Mouse (Mus musculus) forebrain, embryonic 14.5 days (tissue): ENCODE data around the gene Ptprn2. TPM values are rescaled to one million over a fixed set of nuclear protein-coding genes. Genes with fewer than 3 reads are reported as not detected.

Experiments
- ATAC-seq: fragments of 200-750 bp; cut with Nextera tagmentation; 2 replicates; pipeline ENCODE4 v1.8.0; 2017; ENCODE audit warnings: mild to moderate bottlenecking, moderate library complexity
- DNase-seq: peaks from one replicate; pipeline ENCODE4 v3.0.0-alpha.2; 2015; ENCODE audit warnings: low spot score
- H3K27ac ChIP-seq: fragments of 300-500 bp; sonication (generic); 2 replicates; pipeline ENCODE4 v1.5.1; 2014; ENCODE audit warnings: low read depth, mild to moderate bottlenecking, control low read depth, low read length, moderate library complexity
- H3K27me3 ChIP-seq: fragments of 300-500 bp; sonication (generic); replicated peaks from 2 replicates; pipeline ENCODE4 v1.6.1; 2014; ENCODE audit warnings: low read length, control low read depth, mixed read lengths; ENCODE audit not compliant: control insufficient read depth, insufficient read depth
- H3K36me3 ChIP-seq: fragments of 300-500 bp; sonication (generic); 2 replicates; pipeline ENCODE4 v1.6.1; 2014; ENCODE audit warnings: low read length, control low read depth; ENCODE audit not compliant: control insufficient read depth, insufficient read depth
- H3K4me1 ChIP-seq: fragments of 300-500 bp; sonication (generic); 2 replicates; pipeline ENCODE4 v1.6.1; 2014; ENCODE audit warnings: antibody characterized with exemption, low read length, control low read depth; ENCODE audit not compliant: control insufficient read depth, insufficient read depth
- H3K4me2 ChIP-seq: fragments of 300-500 bp; sonication (generic); 2 replicates; pipeline ENCODE4 v1.6.1; 2014; ENCODE audit warnings: mild to moderate bottlenecking, control low read depth, low read length
- H3K4me3 ChIP-seq: fragments of 300-500 bp; sonication (generic); 2 replicates; pipeline ENCODE4 v1.5.1; 2014; ENCODE audit warnings: low read depth, low read length, control low read depth
- H3K9ac ChIP-seq: fragments of 300-500 bp; sonication (generic); 2 replicates; pipeline ENCODE4 v1.6.1; 2014; ENCODE audit warnings: mild to moderate bottlenecking, low read length, control low read depth, moderate library complexity
- H3K9me3 ChIP-seq: fragments of 300-500 bp; sonication (generic); replicated peaks from 2 replicates; pipeline ENCODE4 v1.6.1; 2016; ENCODE audit warnings: low read length, control low read depth, mixed read lengths; ENCODE audit not compliant: control insufficient read depth
- WGBS: fragments of 180-500 bp; shearing (Covaris S2); extraction: QIAGEN DNeasy Blood & Tissue Kit; methylation state at CpG from one replicate; pipeline ENCODE4 v1.1.7; 2014; 5-methylcytosine and 5-hydroxymethylcytosine counted together
- polyA plus RNA-seq: library from polyadenylated mRNA; unstranded; fragments of >200 nt; fragmentation: Nextera tagmentation; extraction: Ambion mirVana; gene quantifications from 2 replicates; pipeline ENCODE4 v1.2.1, GENCODE M21; 2014

The Ptprn2 gene
- polyA plus RNA-seq, 1 experiment from 2014 or later: 4.1 TPM

GRCm38 (mm10) chr12:117172885-117173529, 687.5 kb downstream of the Ptprn2 start:
- Histone ChIP-seq H3K36me3 (peaks cover 3% of the 10 kb centered on the region; the same call in 1 of the 2 replicates), H3K9ac (peak overlapping the region; percentile 40), H3K9me3 (no peaks in the 10 kb centered on the region), H3K27ac (peak overlapping the region; percentile 81), H3K4me2 (peak overlapping the region; percentile 25; the same call in 1 of the 2 replicates), H3K4me3 (no peak overlapping the region), H3K4me1 (peaks cover 59% of the 10 kb centered on the region), H3K27me3 (no peaks in the 10 kb centered on the region; the same call in 1 of the 2 replicates)
- ATAC-seq (peak; percentile 76), DNase-seq (peak; percentile 70)
- WGBS: 3% methylated on average over 11 of the region's 11 CpGs

GRCm38 (mm10) chr12:117174189-117174588, 688.7 kb downstream of the Ptprn2 start:
- Histone ChIP-seq H3K4me2 (no peak overlapping the region), H3K27me3 (0 out of 2 replicates have a peak, but pooled peaks cover 2% of the 10 kb centered on the region), H3K4me1 (peaks cover 55% of the 10 kb centered on the region), H3K27ac (peak overlapping the region; percentile 93), H3K9ac (no peak overlapping the region), H3K36me3 (0 out of 2 replicates have a peak, but pooled peaks cover 3% of the 10 kb centered on the region), H3K9me3 (no peaks in the 10 kb centered on the region), H3K4me3 (no peak overlapping the region)
- DNase-seq (no peak), ATAC-seq (no peak)
- WGBS: 29% methylated on average over 3 of the region's 3 CpGs

- WGBS: 73% methylated on average over 15 of the region's 15 CpGs
- Histone ChIP-seq H3K27me3 (0 out of 2 replicates have a peak, but pooled peaks cover 2% of the 10 kb centered on the region), H3K4me1 (peaks cover 46% of the 10 kb centered on the region), H3K4me2 (no peak overlapping the region), H3K27ac (peak overlapping the region; percentile 93), H3K36me3 (0 out of 2 replicates have a peak, but pooled peaks cover 3% of the 10 kb centered on the region), H3K4me3 (no peak overlapping the region), H3K9me3 (no peaks in the 10 kb centered on the region), H3K9ac (peak overlapping the region; percentile 29; the same call in 1 of the 2 replicates)
- no peak for DNase-seq
- no peak for ATAC-seq
These were observed 689.7 kb downstream of the Ptprn2 start for GRCm38 (mm10) chr12:117175072-117175681.

- Histone ChIP-seq H3K4me1 (peaks cover 46% of the 10 kb centered on the region), H3K27ac (peak overlapping the region; percentile 93), H3K27me3 (0 out of 2 replicates have a peak, but pooled peaks cover 2% of the 10 kb centered on the region), H3K4me2 (peak overlapping the region; percentile 19; the same call in 1 of the 2 replicates), H3K4me3 (no peak overlapping the region), H3K9me3 (no peaks in the 10 kb centered on the region), H3K9ac (peak overlapping the region; percentile 47), H3K36me3 (no peaks in the 10 kb centered on the region)
- ATAC-seq: peak; percentile 24
- WGBS: 7% methylated on average over 13 of the region's 13 CpGs
- DNase-seq: peak; percentile 71
These were observed 690.8 kb downstream of the Ptprn2 start for GRCm38 (mm10) chr12:117176259-117176823.

- no peak overlapping the region for H3K4me3 ChIP-seq
- no peak for DNase-seq
- no peaks in the 10 kb centered on the region for H3K9me3 ChIP-seq
- H3K27ac ChIP-seq: no peak overlapping the region
- H3K27me3 ChIP-seq: no peaks in the 10 kb centered on the region
- no peak overlapping the region for H3K4me2 ChIP-seq
- no peak overlapping the region for H3K9ac ChIP-seq
- no peak for ATAC-seq
- peaks cover 55% of the 10 kb centered on the region for H3K36me3 ChIP-seq
- no peaks in the 10 kb centered on the region for H3K4me1 ChIP-seq
- 71% methylated on average over 3 of the region's 3 CpGs for WGBS
These were observed 701.6 kb downstream of the Ptprn2 start for GRCm38 (mm10) chr12:117187167-117187566.

- Histone ChIP-seq H3K4me2 (no peak overlapping the region), H3K4me3 (no peak overlapping the region), H3K36me3 (peaks cover 40% of the 10 kb centered on the region), H3K27me3 (no peaks in the 10 kb centered on the region), H3K27ac (no peak overlapping the region), H3K4me1 (peaks cover 16% of the 10 kb centered on the region), H3K9ac (no peak overlapping the region), H3K9me3 (no peaks in the 10 kb centered on the region)
- ATAC-seq: no peak
- DNase-seq: no peak
- WGBS: 80% methylated on average over 4 of the region's 4 CpGs
These were observed 706.5 kb downstream of the Ptprn2 start for GRCm38 (mm10) chr12:117192001-117192400.

GRCm38 (mm10) chr12:117196721-117197425, 711.4 kb downstream of the Ptprn2 start:
- under 1% methylated on average over 12 of the region's 12 CpGs for WGBS
- no peak overlapping the region for H3K4me3 ChIP-seq

GRCm38 (mm10) chr12:117198093-117198492, 712.6 kb downstream of the Ptprn2 start:
- no peaks in the 10 kb centered on the region for H3K9me3 ChIP-seq

More at GRCm38 (mm10) chr12:117196721-117197425, 711.4 kb downstream of the Ptprn2 start:
- H3K4me1 ChIP-seq: peaks cover 54% of the 10 kb centered on the region
- no peaks in the 10 kb centered on the region for H3K9me3 ChIP-seq
- peak overlapping the region; percentile 74 for H3K27ac ChIP-seq
- peak overlapping the region; percentile 42 for H3K9ac ChIP-seq
- H3K4me2 ChIP-seq: peak overlapping the region; percentile 34
- H3K27me3 ChIP-seq: no peaks in the 10 kb centered on the region
- ATAC-seq (peak; percentile 82), DNase-seq (peak; percentile 95)
- 0 out of 2 replicates have a peak, but pooled peaks cover 11% of the 10 kb centered on the region for H3K36me3 ChIP-seq

More at GRCm38 (mm10) chr12:117198093-117198492, 712.6 kb downstream of the Ptprn2 start:
- no peak overlapping the region for H3K4me2 ChIP-seq
- no peak overlapping the region for H3K4me3 ChIP-seq
- 9% methylated on average over 8 of the region's 8 CpGs for WGBS
- peaks cover 63% of the 10 kb centered on the region for H3K4me1 ChIP-seq
- H3K9ac ChIP-seq: 0 out of 2 replicates have a peak overlapping the region, but pooled peaks have one; percentile 18
- H3K27me3 ChIP-seq: no peaks in the 10 kb centered on the region
- peak overlapping the region; percentile 58 for H3K27ac ChIP-seq
- no peak for ATAC-seq
- 0 out of 2 replicates have a peak, but pooled peaks cover 3% of the 10 kb centered on the region for H3K36me3 ChIP-seq
- DNase-seq: no peak
